Mouse (Mus musculus) layer of hippocampus, postnatal 25 days (tissue): ENCODE results near the gene Hyou1. TPM values are rescaled to one million over a fixed set of nuclear protein-coding genes. Genes with fewer than 3 reads are reported as not detected.
"Not testable (repeated sequence)": the region's sequence is repeated elsewhere in the genome, so short reads cannot be mapped to it uniquely, and the experiment has no call there.

Experiments
- DNase-seq, 2 experiments: peaks; one replicate each; pipeline ENCODE4 v3.0.0; 2022; ENCODE audit warnings: mixed read lengths in 2 of 2, low spot score in 1 of 2; ENCODE audit errors: extremely low spot score in 1 of 2
- total RNA-seq, 2 experiments: library from RNA; stranded (reverse); gene quantifications; 2 replicates each; pipeline ENCODE4 v1.2.3; 2021

The Hyou1 gene
- total RNA-seq, 2 experiments from 2014 or later, result 114 to 123 TPM

DNA sequence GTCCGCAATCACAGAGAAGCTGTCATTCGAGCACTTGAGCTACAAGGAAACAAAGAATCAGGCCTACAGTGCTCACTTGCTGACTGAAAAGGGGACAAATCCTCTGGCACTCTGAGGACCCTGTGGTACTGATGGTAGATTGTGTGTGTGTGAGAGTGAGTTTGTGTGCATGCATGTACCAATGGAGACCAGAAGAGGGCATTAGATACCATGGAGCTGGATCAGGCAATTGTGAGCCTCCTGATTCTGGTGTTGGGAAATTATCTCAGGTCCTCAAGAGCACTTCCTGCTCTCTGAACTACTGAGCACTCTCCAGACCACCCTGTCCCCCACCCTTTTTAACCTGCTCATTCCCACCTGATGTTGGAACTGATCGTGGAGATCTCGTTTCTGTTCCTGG is 30.7 kb upstream of the Hyou1 start:
- no peak for DNase-seq

DNA sequence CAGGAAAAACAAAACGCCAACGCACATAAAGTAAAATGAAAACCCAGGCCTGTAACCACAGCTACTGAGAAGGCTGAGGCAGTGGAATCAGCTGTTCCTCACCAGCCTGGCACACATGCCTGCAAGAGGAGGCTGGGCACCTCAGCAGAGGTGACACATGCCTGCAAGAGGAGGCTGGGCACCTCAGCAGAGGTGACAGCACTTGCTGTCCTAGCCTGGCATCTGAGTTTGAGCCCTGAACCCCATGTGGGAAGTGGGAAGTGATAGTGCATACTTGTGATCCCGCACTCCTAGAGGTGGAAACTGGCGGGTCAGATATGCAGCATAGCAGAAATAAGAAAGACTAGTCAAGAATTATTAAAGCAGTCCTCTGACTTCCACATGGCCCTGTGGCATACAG is 27.9 kb upstream of the Hyou1 start:
- DNase-seq, result no peak

DNA sequence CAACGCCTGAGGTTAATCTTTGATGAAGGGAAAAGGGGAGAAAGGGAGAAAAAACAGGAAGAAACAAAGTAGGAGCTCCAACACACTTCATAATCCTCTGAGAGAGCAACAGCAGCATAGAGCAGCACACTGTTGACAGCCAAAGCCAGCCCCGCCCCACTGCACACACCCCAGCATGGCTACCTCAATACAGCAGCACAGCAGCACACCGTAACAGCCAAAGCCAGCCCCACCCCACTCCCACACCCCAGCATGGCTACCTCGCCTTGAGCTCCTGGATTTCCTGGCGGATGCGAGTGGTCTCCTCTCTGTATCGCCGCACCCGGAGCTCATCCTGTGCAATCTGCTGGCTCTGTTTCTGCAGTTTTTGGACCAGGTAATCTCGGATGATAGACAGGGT is 27.0 kb upstream of the Hyou1 start:
- no peak for DNase-seq

DNA sequence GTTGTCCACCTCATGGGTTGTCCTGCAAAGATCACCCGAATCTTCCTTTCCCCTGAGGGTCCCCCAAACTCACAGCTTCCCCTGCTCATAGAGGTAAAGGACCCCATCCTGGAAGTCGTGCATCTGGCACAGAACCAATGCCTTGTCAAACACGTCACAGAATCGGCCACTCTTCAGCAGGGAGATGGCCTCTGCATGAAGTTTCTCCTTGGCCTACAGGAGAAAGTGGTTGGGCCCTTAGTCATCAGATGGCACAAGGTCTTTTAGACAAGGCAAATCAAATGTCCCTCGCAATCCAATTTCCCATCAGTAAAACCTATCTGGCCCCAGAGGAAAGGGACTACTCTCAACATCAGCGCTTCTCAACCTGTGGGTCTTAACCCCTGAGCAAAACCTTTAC is 26.1 kb upstream of the Hyou1 start:
- no peak for DNase-seq

DNA sequence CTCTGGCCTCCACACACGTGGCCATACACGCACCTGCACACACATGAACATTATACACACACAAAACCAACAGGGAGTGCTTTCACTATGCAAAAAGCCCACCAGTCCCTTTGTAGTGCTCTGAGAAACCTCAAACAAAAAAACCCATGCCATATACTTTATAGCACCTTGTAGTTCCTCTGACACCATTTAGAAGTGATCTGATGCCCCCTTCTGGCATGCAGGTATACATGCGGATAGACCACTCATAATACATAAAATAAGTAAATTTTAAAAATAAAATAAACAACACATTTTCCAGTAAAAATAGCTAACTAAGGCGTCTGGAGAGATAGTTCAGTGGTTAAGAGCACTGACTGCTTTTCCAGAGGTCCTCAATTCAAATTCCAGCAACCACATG is 22.1 kb upstream of the Hyou1 start:
- DNase-seq, result no peak

DNA sequence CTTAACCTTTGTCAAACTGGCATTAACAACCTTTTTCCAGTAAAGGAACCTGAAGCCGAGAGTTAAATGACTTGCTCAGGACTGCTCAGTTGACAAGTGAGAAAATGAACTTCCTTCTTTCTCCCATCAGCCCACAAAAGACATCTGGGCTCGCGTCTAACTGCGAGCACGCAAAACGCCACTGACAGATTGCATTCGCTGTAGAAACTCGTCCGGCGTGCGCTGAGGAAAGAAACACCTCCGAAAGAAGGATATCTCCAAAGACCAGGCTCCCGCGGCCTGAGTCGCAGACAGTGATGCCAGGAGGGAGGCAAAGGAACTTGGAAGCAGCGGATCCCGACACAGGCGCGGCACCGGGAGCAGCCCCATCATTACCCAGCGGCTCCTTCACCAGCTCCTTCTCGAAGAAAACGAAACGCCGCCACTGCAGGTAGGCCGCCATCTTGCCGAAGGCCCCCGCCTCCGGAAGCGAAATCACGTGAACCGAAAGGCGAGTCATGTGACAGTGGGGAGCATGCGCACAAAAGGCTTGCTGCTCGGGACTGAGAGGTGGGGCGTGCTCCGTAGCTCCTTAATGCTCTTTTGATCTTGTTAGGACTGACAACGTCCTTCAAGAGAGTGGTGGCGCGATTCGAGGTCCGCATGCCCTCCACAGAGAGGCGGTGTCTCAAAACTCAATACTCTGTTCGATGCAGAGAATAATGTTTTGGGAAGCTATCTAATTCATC is 17.9 kb upstream of the Hyou1 start, which contains the start of gene Vps11:
Vps11 (minus strand) TSS at position 481 of the 728 bp plus-strand sequence.
- peak; percentile 87 to 93 for DNase-seq

DNA sequence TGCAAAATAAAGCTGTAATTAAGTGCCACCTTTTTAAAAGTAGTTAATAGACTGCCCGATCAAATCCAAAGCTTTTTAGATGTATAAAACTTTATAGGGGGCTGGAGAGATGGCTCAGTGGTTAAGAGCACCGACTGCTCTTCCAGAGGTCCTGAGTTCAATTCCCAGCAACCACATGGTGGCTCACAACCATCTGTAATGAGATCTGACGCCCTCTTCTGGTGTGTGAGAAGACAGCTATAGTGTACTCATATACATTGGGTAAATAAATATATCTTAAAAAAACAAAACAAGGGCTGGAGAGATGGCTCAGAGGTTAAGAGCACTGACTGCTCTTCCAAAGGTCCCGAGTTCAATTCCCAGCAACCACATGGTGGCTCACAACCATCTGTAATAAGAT is 17.4 kb upstream of the Hyou1 start:
- DNase-seq, result not testable (repeated sequence)

DNA sequence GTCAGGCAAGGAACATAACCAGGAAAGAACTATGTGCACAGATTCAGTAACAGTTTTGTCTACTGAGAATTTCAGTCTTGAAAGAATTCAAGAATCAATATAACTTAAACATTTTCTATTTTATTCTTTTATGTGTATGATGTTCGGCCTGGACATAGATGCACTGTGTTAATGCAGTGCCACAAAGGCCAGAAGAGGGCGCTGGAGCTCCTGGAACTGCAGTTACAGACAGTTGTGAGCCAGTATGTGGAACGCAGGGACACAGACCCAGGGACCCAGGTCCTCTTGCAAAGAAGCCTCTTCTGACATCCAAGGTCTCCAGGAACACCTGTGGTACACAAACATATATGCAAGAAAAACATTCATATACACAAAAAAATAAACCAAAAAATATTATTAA is 14.8 kb upstream of the Hyou1 start:
- peak in 1 of 2 experiments; percentile 33 for DNase-seq

DNA sequence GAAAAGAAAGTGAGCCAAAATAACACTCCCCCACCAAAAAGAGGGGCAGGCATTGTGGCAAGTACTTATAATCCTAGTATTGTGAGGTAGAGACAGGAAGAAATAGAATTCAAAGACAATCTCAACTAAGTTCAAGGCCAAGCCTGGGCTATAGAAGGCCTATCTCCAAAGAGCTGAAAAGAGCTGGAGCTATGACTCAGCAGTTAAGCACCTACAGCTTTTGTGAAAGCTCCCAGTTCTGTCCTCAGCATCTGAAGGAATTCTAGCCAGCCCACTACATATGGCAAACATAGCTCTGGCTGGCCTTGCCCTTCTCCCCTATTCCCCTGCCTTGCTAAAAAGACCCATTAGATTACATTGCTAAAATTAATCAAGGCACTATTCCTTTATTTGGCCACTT is 5.9 kb upstream of the Hyou1 start:
- DNase-seq, result no peak

DNA sequence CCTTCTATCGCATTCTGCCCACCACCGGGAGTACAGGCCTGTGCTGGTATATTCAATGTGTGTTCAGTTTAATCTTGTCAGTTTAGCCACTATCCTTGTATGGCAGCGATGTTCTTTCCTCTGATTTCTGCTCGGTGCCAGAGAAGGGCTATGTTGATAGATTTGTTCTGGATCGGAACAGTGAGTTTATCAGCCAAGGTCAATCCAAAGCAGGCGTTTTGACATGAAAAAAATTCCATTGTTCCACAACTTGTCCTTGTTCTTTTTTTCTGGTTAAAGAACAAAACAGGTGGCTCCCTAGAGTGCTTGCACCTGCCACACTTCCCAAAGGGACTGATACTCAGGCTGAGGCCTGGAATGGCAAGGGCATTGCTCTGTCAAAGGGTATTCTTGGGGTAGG is 3.1 kb upstream of the Hyou1 start:
- no peak for DNase-seq

DNA sequence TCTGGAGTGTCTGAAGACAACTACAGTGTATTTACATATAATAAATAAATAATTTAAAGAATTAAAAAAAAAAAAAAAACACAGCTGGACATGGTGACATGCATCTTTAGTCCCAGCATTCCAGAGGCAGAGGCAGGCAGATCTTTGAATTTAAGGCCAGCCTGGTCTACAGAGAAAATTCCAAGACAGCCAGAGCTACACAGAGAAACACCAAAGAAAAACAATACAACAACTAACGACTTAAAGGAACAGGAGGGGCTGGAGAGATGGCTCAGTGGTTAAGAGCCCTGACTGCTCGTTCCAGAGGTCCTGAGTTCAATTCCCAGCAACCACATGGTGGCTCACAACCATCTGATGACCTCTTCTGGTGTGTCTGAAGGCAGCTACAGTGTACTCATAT is 2.0 kb upstream of the Hyou1 start:
- not testable (repeated sequence) for DNase-seq

DNA sequence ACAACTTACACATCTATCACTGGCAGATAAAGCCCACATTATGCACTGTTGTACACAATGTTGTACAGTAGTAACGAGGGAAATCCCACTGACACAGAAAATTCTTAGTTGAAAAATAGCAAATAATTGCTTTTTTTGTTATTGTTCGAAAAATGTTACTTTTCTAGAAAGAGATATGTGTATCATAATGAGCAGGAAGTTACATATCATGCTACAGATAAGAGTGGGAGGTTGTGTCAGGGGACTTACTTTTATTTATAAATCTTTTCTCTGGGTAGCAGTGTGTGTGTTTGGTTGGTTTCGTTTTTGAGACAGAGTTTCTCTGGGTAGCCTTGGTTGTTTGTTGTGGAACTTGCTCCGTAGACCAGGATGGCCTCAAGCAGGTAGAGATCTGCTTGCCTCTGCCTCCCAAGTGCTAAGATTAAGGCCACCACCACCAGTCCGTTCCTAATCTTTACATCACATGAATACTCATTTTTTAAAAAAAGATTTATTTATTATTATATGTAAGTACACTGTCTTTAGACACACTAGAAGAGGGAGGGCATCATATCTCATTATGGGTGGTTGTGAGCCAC is 1.0 kb upstream of the Hyou1 start:
- no peak for DNase-seq

DNA sequence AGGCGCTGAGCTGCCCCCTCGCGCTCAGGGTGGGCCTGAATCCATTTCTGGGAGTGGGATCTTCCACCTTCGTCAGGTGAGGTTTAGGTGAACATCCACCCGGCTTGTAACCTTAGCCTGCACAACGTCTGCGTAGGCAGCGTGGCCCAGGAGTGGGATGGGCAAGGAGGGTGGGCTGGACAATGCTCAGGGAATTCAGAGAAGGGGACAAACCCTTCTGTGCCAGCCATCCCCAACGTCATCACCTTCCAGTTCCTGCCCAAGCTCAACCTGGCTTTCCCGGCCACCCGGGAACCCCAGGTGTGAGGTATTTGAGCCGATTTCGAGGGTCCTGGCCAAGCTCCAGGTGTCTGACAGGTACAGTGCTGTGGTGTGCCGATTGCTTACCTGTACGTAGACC is 572 bp downstream of the Hyou1 start:
- DNase-seq, result no peak

DNA sequence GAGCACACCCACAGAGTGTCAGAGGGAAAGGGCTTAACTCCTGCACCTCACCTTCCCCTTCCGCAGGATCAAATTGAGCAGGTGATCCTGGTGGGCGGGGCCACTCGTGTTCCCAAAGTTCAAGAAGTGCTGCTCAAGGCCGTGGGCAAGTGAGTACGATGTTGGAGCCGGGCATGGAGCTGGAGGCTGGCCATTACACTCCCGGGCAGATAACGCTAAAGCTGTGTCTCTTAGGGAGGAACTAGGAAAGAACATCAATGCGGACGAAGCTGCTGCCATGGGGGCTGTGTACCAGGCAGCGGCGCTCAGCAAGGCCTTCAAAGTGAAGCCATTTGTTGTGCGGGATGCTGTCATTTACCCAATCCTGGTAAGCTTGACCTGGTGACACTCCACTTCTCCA is 5.3 kb downstream of the Hyou1 start:
- no peak for DNase-seq

DNA sequence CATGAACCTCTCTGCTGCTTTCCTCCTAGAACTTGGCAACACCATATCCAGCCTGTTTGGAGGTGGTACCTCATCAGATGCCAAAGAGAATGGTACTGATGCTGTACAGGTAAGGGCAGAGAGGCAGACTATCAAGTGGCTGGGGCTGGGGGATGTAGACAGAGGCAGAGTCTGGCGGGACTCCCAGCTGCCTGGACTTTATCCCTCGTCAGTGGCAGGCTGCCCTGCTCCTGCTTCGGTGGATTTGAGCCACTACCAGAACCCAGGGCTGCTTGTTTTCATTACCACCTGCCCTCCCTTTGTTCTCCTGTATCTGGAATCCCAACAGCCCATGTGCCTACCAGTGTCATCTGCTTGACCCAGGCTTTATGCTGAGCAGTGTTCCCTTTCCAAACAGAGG is 7.9 kb downstream of the Hyou1 start:
- DNase-seq, result no peak

DNA sequence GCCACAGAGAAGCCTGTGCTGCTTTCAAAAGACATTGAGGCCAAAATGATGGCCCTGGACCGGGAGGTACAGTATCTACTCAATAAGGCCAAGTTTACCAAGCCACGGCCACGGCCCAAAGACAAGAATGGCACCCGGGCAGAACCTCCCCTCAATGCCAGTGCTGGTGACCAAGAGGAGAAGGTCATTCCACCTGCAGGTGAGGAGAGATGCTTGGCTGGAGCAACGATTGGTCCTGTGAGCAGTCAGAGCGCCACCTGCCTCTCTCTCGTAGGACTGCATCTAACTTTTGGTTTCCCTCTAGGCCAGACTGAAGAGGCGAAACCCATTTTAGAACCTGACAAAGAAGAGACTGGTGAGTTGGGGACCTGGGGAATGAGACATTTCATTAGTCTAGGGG is 10.0 kb downstream of the Hyou1 start:
- DNase-seq, result peak in 1 of 2 experiments; percentile 52

DNA sequence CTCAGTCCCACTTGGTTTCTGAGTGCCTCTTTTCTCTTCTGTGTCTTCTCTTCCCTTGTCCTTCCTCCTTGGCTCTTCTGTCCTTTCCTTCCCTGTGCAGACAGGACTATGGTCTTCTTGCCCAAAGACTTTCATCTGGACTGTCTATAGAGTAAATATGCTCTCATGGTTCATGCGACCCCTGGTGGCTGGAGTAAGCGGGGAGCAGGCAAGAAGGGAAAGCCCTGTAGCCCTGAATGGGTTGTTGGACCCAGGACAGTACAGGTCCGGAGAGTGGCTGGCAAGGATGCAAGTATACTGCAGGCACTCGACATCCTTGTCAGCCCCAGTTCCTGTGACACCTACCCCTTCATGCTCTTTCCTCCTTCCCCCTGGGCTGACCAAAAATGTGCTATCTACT is 12.2 kb downstream of the Hyou1 start:
- DNase-seq, result peak; percentile 53 to 82

DNA sequence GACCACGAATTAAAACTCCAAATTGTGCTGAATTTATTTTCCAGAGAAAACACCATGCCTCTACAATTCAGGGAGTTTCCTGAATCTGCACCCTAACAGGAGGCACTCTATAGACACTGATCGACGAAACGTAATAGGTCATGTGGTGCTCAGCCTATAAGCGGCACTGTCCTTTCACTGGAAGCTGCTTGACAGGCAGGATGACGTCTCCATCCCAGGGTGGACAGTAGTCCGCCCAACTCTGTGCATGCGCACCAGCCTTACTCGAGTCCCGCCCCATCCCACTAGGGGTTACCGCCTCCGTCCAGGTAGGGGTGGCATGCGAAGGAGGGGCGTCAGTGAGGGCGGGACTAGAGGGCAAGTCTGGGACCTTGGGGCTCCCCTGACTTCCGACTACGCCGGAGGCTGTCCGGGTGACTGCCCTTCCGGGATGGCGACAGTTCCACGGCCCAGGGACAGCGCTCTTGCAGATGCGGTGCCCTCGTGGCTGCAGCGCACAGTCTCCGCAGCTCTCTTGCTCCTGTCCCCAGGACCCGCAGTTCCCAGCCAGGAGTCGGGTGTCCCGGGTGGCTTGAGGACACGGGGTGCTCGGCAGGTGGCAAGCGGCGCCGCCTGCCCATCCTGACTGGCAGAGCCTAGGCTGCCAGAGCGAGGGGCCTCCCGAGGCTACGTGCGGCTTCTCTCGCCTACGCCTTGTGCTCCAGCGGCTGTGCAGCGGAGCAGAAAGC is 17.6 kb downstream of the Hyou1 start, which contains the start of gene Slc37a4:
Slc37a4 (plus strand) TSS at position 169 of the 728 bp plus-strand sequence.
- DNase-seq, result peak; percentile 65 to 77

DNA sequence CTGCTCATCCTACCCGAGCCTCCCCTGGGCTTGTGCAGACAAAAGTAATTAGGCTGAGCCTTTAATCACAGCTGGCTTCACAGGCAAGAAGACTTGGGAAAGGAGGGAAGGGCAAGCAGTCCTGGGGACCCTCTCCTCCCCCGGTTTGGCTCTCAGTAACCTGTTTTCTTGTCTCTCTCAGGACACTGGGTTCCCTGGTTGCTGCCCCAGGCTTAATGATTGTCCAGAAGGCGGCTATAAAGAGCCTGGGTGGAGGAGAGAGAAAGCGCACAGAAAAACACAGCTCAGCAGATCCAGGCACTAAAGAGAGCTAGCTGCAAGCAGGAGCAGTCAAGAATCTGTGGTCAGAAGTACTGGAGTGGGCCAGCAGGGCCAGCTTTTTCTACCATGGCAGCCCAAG is 18.8 kb downstream of the Hyou1 start:
- no peak for DNase-seq

DNA sequence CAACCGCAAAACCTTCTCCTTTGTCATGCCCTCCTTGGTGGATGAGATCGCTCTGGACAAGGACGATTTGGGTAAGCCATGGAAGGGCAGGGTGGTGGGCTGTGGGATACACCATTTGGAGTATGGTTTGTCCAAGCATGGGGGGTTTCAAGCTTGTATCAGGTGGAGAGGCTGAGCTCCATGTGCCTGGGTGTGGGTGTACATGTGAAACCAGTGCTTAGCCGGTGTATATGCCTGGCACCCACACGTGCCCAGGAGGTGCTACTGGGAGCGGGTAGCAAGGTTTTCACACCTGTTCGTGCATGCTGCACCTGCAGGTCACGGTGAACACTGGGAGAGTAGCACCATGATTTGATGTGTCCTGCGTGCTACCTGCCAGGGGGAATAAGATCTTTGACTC is 19.3 kb downstream of the Hyou1 start:
- no peak for DNase-seq

DNA sequence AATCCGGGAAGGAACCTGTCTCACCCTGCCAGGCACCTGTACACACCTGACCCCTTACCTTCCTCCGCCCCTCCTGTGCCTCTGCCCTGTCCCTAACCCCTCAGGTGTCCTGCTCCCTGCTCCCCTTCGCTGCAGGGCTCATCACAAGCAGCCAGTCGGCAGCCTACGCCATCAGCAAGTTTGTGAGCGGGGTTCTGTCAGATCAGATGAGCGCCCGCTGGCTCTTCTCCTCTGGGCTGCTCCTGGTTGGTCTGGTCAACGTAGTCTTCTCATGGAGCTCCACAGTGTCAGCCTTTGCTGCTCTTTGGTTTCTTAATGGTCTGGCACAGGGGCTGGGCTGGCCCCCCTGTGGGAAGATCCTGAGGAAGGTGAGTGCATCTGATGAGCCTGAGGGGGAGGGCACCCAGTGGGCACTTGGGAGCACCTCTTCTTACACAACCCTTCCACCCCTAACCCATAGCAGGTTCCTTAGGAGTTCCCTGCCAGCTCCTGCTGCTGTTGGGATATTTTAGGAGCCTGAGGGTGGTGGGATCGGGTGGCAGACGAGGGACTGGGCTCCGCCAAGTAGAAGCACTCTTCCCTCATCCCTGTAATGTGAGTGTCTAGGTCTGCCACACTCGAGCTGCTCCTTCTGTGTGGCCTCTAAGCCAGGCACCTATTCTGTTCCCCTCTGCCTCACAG is 20.0 kb downstream of the Hyou1 start:
- no peak for DNase-seq
